Mouse (Mus musculus): Measurements from ENCODE around the gene 2310022A10Rik.

2310022A10Rik gene

DNA sequence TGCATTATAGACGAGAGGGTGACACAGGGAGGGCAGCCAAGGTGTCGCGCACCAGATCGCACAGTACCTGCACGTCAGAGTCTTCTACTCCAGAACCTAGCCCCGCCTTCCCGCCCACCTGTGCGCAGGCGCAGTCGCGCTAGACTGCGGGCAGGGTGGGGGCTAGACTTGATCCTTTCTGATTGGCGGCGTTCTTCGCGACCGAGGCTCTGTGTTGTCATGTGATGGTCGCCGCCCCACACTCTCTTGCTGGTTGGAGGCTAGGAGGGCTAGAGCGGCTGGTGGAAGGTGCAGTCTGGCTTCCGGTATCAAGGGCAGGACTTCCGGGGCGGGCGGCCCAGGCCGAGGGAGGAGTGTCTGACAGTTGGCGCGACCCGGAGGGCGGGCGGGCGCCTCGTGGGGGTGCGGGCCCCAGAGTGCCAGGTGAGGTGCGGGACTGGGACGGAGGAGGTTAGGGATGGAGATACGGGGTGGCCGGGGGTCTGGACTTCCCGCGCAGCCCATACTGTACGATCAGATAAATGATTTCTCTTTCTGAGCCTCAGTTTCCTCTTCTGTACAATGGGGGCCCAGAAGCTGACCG, at the start of gene 2310022A10Rik, which contains the start of gene Pld3:
2310022A10Rik (plus strand) TSS at position 303 of the 583 bp plus-strand sequence.
Pld3 (minus strand) TSS at position 288 of the 583 bp plus-strand sequence.
- DNase-seq (ENCODE audit: low spot score in 2 of 2), result peak; percentile 96 to 98

- no peak for DNase-seq (ENCODE audit: low spot score in 2 of 2)
Observed at GRCm38 (mm10) chr7:27506765-27507370, 46.2 kb upstream of the 2310022A10Rik start.

GRCm38 (mm10) chr7:27507711-27508647, 45.1 kb upstream of the 2310022A10Rik start:
- DNase-seq (ENCODE audit: low spot score in 2 of 2), result peak; percentile 95 to 97

DNA sequence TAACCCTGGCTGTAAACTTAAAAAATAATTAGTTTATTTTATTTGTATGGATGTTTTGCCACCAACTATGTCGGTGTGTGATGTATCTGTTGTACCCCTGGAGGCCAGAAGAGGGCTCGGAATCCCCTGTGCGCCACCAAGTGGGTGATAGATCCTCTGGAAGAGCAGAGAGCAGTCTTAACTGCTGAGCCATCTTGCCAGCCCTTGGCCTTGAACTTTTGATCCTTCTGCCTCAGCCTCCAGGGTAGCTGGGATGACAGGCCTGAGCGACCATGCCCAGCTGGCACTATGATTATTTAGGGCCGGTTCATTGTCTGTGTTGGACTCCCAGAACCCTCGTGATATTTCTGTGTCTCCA, 44.4 kb upstream of the 2310022A10Rik start:
- DNase-seq (ENCODE audit: low spot score in 2 of 2), result peak; percentile 48 to 63

GRCm38 (mm10) chr7:27510809-27511208, 42.2 kb upstream of the 2310022A10Rik start:
- DNase-seq (ENCODE audit: low spot score in 2 of 2), result no peak

GRCm38 (mm10) chr7:27514961-27515360, 38.1 kb upstream of the 2310022A10Rik start:
- DNase-seq (ENCODE audit: low spot score in 2 of 2), result no peak

- DNase-seq (ENCODE audit: low spot score in 2 of 2), result no peak
Observed at GRCm38 (mm10) chr7:27518314-27518713, 34.7 kb upstream of the 2310022A10Rik start.

GRCm38 (mm10) chr7:27520104-27520503, 32.9 kb upstream of the 2310022A10Rik start:
- no peak for DNase-seq (ENCODE audit: low spot score in 2 of 2)

- DNase-seq (ENCODE audit: low spot score in 2 of 2), result no peak
Observed at GRCm38 (mm10) chr7:27520599-27520998, 32.4 kb upstream of the 2310022A10Rik start.

DNA sequence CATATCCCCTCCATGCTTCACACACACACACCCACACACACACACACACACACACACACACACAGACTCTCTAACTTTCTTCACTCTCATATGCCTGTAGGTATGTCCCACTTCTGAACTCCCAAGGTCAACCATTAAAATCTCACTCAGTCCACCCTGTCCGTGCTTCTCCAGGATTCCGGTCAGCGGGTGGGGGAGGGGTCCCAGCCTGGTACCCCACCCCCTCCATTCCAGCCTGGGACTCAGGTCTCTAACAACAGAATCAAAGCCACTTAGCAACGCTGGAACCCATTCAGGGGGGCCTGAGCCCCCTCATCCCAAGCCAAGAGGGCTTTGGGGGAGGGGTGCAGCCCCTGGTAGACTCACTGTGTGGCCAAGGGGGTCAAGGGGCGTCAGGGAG, 30.1 kb upstream of the 2310022A10Rik start, which contains the start of gene Hipk4:
Hipk4 (plus strand) TSS at position 301 of the 400 bp plus-strand sequence.
- DNase-seq (ENCODE audit: low spot score in 2 of 2), result no peak

DNA sequence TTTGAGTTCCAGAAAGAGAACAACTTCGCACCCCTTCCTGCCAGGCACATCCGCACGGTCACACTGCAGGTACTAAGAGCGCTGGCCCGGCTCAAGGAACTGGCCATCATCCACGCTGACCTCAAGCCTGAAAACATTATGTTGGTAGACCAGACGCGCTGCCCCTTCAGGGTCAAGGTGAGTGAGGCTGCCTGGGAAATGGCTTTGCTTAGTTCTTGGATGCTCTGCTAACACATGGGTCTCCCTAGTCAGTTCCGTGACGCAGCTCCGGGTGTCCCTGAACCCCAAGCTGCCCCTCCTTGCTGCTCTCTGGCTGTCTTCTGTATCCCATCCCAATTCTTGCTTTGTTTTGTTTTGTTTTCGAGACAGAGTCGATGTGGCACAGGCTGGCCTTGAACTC, 29.2 kb upstream of the 2310022A10Rik start:
- no peak for DNase-seq (ENCODE audit: low spot score in 2 of 2)

DNA sequence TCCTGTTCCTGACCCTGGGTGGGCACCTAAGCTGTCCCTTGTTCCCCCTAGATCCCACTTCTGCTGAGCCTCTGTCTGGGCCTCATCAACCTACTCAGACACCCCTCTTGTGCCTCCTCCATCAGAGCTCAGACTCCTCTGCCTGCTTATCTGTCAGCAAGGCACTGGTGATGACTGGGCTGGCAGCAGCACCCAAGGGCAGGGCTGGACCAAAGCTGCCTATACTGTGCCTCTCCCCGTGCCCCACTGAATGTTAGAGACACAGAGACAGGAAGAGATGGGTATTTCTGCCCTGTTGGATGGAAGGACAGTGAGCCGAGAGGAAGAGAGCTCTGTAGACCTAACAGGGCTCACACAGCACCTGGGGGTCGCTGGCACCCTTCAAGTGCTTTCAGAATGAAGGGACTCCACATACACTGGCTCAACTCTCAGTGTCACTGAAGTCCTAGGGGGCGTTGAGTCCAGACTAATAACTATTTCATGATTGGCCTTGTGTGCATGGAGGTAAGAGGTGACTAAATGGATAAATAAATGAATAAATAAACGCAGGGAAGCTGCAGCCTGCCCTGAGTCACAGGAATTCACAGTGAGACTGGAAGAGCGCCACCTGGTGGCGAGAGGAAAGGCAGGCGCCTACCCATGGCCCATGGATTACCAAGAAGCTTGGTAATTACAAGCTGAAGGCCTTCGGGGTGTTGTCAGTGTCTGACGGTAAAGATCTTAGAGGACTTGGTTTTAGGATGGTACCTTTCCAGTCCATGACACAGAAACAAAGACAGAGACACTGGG, 26.8 kb upstream of the 2310022A10Rik start:
- DNase-seq (ENCODE audit: low spot score in 2 of 2), result peak; percentile 50 to 71

GRCm38 (mm10) chr7:27529070-27529469, 24.0 kb upstream of the 2310022A10Rik start:
- no peak for DNase-seq (ENCODE audit: low spot score in 2 of 2)

DNA sequence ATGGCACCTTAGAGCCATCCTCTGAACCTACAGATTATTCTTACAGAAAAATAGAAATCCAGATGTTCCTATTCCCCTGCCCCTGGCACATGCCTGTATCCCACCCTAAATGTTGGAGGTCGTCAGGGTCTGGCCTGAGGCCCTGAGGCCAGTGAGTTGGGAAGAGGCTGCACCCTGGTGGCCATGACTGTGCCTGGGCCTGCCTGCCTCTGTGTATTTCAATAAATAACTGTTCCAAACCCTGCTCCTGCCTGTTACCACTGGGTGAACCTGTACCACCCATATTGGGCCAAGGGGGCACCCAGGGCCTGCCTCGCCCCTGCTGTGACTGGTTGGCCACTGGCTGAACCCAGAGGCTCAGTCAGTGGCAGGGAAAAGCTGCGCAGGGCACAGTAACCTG, 22.1 kb upstream of the 2310022A10Rik start:
- DNase-seq (ENCODE audit: low spot score in 2 of 2), result no peak

GRCm38 (mm10) chr7:27531707-27532106, 21.3 kb upstream of the 2310022A10Rik start:
- no peak for DNase-seq (ENCODE audit: low spot score in 2 of 2)

GRCm38 (mm10) chr7:27532480-27533050, 20.5 kb upstream of the 2310022A10Rik start:
- no peak for DNase-seq (ENCODE audit: low spot score in 2 of 2)

- no peak for DNase-seq (ENCODE audit: low spot score in 2 of 2)
Observed at GRCm38 (mm10) chr7:27535386-27535785, 17.6 kb upstream of the 2310022A10Rik start.

GRCm38 (mm10) chr7:27536618-27537017, 16.4 kb upstream of the 2310022A10Rik start:
- no peak for DNase-seq (ENCODE audit: low spot score in 2 of 2)

DNA sequence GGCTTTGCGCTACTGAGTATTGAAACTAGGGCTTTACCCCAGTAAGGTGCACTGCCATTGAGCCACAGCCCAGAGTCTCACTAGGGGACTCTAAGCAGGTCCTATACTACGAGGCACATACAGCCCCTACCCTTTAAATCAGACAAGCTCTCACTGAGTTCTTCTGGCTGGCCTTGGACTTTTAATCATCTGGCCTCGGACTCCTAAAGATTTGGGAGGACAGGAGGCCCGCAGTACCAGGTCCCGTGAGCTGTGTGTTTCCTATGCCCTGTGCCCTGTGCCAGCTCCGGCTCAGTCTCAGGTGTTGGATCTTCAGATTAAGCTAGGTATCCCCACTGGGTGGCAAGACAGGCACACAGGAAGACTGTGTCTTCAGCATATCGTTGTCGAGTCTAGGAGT, 15.0 kb upstream of the 2310022A10Rik start:
- DNase-seq (ENCODE audit: low spot score in 2 of 2), result no peak

DNA sequence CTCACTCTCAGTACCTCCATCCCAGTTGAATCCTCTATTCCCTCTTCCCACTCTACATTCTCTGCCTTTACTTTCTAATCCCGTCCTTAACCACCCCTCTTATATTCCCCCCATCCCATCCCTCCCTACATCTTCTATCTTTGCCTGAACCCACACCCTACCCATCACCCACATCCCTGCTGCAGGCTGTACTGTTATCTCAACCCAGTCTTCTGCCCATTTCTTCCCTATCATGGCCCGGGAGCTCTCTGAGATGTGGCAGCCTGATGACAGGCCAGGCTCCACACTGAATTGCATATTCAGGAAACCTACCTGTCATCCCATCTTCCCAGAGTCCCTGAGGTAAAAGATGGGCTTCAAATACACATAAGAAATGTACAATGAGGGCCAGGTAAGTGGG, 14.2 kb upstream of the 2310022A10Rik start:
- no peak for DNase-seq (ENCODE audit: low spot score in 2 of 2)

GRCm38 (mm10) chr7:27540521-27540920, 12.5 kb upstream of the 2310022A10Rik start:
- DNase-seq (ENCODE audit: low spot score in 2 of 2), result no peak
